Mouse (Mus musculus): ENCODE results near the gene Pias3.

GRCm38 (mm10) chr3:96735200-96735599, 39.0 kb downstream of the Pias3 start:
- TF ChIP-seq POLR2A (IDR thresholded peaks at IDR 0.05; ENCODE audit: borderline replicate concordance, control insufficient read depth, low read depth, low read length) (no peak), CTCF (IDR thresholded peaks at IDR 0.05; ENCODE audit: control insufficient read depth, insufficient read depth, low read length) (no peak)

All from bone marrow, adult 2 months (tissue).